Mouse (Mus musculus) neural tube, embryonic 14.5 days (tissue): Measurements from ENCODE around the gene Cir1. TPM values are rescaled to one million over a fixed set of nuclear protein-coding genes. Genes with fewer than 3 reads are reported as not detected.

Experiments
- ATAC-seq: fragments of 200-750 bp; cut with Nextera tagmentation; 2 replicates; pipeline ENCODE4 v1.8.0; 2017; ENCODE audit warnings: low read depth, mild to moderate bottlenecking, moderate TSS enrichment, moderate library complexity
- H3K27ac ChIP-seq: fragments of 300-500 bp; sonication (generic); 2 replicates; pipeline ENCODE4 v1.5.1; 2014; ENCODE audit warnings: low read depth, mild to moderate bottlenecking, control low read depth, low read length, moderate library complexity, mixed read lengths
- H3K27me3 ChIP-seq: fragments of 300-500 bp; sonication (generic); 2 replicates; pipeline ENCODE4 v1.6.1; 2014; ENCODE audit warnings: low read length; ENCODE audit not compliant: control insufficient read depth, insufficient read depth
- H3K36me3 ChIP-seq: fragments of 300-500 bp; sonication (generic); 2 replicates; pipeline ENCODE4 v1.6.1; 2014; ENCODE audit warnings: low read length, mixed read lengths; ENCODE audit not compliant: control insufficient read depth, insufficient read depth
- H3K4me1 ChIP-seq: fragments of 300-500 bp; sonication (generic); 2 replicates; pipeline ENCODE4 v1.6.1; 2014; ENCODE audit warnings: low read length; ENCODE audit not compliant: control insufficient read depth, insufficient read depth
- H3K4me2 ChIP-seq: fragments of 300-500 bp; sonication (generic); 2 replicates; pipeline ENCODE4 v1.6.1; 2014; ENCODE audit warnings: mild to moderate bottlenecking, low read depth, low read length, control low read depth
- H3K4me3 ChIP-seq: fragments of 300-500 bp; sonication (generic); 2 replicates; pipeline ENCODE4 v1.5.1; 2014; ENCODE audit warnings: low read depth, low read length, control low read depth, mixed read lengths
- H3K9ac ChIP-seq: fragments of 300-500 bp; sonication (generic); replicated peaks from 2 replicates; pipeline ENCODE4 v1.6.1; 2014; ENCODE audit warnings: low read depth, mild to moderate bottlenecking, control low read depth, low read length, mixed read lengths
- H3K9me3 ChIP-seq: fragments of 300-500 bp; sonication (generic); 2 replicates; pipeline ENCODE4 v1.6.1; 2016; ENCODE audit warnings: low read length; ENCODE audit not compliant: control insufficient read depth
- WGBS: fragments of 180-500 bp; shearing (Covaris S2); extraction: QIAGEN DNeasy Blood & Tissue Kit; methylation state at CpG from one replicate; pipeline ENCODE4 v1.1.7; 2014; 5-methylcytosine and 5-hydroxymethylcytosine counted together
- polyA plus RNA-seq: library from polyadenylated mRNA; unstranded; fragments of >200 nt; fragmentation: Nextera tagmentation; extraction: Ambion mirVana; gene quantifications from 2 replicates; pipeline ENCODE4 v1.2.1, GENCODE M21; 2014

Cir1 gene
- polyA plus RNA-seq, 1 experiment from 2014 or later = 28.7 TPM

DNA sequence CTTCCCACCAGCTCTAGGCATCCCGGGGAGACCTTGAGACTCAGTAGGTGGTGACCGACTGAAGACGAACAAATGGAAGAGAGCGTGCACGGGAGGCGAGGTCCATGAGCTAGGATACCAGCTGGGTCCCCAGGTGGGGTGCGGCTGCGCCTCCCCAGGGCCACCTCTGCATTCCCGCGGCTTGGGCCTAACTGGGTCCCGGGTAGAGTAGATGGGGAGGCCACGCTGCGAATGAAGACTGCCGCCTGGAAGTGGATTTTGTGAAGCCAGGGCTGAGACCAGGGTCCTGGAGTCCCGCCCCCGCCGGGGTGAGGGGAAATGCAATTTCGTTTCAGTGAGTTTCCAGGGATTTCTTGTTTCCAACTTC is 34.8 kb downstream of the Cir1 start:
- Histone ChIP-seq H3K27ac (no peak overlapping the region), H3K9ac (peak overlapping the region; percentile 16; the same call in 1 of the 2 replicates), H3K27me3 (peaks cover 21% of the 10 kb centered on the region), H3K36me3 (no peaks in the 10 kb centered on the region), H3K9me3 (no peaks in the 10 kb centered on the region), H3K4me1 (peaks cover 12% of the 10 kb centered on the region), H3K4me3 (peak overlapping the region; percentile 10), H3K4me2 (peak overlapping the region; percentile 29)
- WGBS = under 1% methylated on average over 18 of the region's 18 CpGs
- no peak for ATAC-seq

DNA sequence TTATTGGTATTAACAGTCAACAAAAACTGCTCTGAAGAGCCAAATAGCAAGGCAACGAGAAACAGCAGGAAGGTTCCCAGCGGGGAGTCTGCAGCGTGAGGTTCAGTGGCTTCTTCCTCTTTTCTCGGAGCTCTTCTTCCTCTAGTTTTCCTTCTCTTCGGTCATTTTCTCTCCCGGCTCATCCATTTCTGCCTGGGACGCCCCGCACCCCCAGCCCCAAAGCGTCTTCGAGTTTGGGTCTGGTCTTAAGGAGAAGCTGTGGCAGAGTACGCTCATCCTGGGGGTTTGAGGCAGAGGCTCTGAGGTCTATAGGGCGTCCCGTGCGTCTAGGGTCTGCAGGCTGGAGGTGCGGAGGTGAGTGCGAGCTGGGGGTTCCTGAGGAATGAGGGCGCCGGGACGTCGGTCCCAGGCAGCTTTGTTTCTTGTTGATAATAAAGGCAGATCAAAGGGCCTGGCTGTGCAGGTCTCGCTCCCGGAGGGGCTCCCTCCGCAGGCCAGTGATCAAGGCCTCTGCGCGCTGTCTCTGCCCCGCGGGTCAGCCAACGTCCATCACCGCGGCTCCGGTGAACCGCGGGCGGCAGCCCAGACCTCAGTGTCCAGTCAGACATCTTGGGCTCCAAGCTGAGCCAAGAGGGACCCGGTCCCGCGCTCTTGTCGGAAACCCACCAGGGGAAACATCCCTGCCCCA is 35.3 kb downstream of the Cir1 start:
- WGBS = under 1% methylated on average over 38 of the region's 38 CpGs
- Histone ChIP-seq H3K27ac (0 out of 2 replicates have a peak overlapping the region, but pooled peaks have one; percentile 22), H3K4me2 (peak overlapping the region; percentile 29), H3K36me3 (no peaks in the 10 kb centered on the region), H3K9ac (peak overlapping the region; percentile 16; the same call in 1 of the 2 replicates), H3K4me1 (peaks cover 12% of the 10 kb centered on the region), H3K4me3 (peak overlapping the region; percentile 10), H3K27me3 (peaks cover 21% of the 10 kb centered on the region), H3K9me3 (no peaks in the 10 kb centered on the region)
- ATAC-seq = no peak

DNA sequence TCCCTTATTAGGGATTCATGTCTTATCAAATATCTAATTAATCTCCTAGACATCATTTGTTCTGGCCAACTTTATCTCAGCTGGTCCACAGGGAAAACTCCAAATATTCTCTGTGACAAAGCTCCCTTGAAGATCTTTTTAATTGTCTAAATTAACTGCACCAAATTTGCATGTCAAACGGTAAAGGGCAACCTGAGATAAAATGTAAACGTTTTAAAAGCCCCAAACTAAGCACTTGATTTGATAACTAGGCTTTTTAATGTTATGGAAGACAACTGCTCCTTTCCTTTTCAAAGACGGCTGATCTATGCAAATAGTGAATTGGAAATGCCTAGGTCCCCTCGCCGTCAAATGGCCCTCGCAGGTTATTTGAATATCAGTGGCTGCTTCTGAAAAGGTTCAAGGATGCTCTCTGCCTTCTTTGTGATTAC is 36.3 kb downstream of the Cir1 start:
- H3K27me3 ChIP-seq = peaks cover 18% of the 10 kb centered on the region
- H3K9ac ChIP-seq = no peak overlapping the region
- H3K4me2 ChIP-seq = no peak overlapping the region
- ATAC-seq = no peak
- H3K9me3 ChIP-seq = no peaks in the 10 kb centered on the region
- no peaks in the 10 kb centered on the region for H3K36me3 ChIP-seq
- WGBS = 3% methylated on average over 6 of the region's 6 CpGs
- H3K27ac ChIP-seq = no peak overlapping the region
- H3K4me1 ChIP-seq = peaks cover 16% of the 10 kb centered on the region
- H3K4me3 ChIP-seq = no peak overlapping the region

DNA sequence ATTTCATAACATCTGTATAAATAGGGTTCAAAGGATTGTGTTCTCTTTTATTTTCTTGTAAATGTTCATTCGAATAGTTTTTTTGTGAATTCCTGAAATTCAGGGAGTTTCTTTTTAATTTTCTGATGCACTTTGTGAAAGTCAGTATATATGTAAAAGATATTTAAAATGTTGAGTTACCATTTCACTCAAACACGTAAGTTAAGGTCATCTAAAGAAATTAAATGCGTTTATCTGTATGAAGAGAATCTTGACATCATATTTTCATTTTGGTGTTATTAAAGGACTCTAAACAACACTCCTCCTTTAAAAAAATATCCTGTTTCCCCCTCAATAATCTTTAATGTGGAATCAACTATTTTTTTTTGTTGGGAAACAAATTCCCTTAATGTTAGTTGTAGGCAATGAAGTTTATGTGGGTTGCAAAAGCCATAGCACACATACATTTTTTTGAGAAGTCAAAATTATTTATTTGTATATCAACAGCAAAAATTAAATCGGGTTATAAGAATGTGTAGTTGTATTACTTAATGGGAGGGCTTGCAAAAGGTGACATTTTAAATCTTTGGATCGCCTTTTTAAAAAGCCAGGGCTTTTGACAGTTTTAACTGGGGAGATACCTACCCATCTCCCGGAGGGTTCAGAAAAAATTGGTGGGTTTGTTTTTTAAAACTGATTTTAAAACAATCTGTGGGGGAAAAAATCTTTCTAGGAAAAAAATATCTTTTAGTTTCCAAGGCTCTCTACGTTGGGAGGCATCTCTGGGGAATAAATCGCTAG is 37.0 kb downstream of the Cir1 start:
- Histone ChIP-seq H3K27ac (no peak overlapping the region), H3K9me3 (no peaks in the 10 kb centered on the region)

DNA sequence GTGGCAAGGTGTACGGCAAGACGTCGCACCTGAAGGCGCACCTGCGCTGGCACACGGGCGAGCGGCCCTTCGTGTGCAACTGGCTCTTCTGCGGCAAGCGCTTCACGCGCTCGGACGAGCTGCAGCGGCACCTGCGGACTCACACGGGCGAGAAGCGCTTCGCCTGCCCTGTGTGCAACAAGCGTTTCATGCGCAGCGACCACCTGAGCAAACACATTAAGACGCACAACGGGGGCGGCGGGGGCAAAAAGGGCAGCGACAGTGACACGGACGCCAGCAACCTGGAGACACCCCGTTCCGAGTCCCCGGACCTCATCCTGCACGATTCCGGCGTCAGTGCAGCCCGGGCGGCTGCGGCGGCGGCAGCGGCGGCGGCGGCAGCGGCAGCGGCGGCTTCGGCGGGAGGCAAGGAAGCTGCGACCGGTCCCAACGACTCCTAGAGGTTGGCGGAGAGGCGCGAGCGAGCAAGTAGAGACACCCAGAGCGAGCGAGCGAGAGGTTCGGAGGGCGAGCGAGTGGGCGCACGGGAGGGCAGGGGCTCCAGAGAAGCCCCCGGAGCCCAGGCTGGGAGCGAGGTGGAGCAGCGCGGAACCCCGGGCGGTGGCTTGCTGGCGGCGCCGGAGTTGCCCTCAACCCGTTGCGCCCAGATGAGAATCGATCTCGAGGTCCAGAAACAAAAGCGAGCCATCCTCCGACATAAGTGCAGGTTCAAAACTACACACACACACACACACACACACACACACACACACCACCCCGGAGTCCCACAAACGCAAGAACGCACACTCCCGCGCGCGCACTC is 38.2 kb downstream of the Cir1 start:
- Histone ChIP-seq H3K4me1 (peaks cover 16% of the 10 kb centered on the region), H3K27me3 (peaks cover 32% of the 10 kb centered on the region), H3K9me3 (no peaks in the 10 kb centered on the region)

More for the DNA sequence above, 37.0 kb downstream of the Cir1 start:
- 12% methylated on average over 8 of the region's 8 CpGs for WGBS
- Histone ChIP-seq H3K4me2 (no peak overlapping the region), H3K27me3 (peaks cover 26% of the 10 kb centered on the region), H3K4me3 (no peak overlapping the region), H3K4me1 (peaks cover 16% of the 10 kb centered on the region), H3K36me3 (no peaks in the 10 kb centered on the region), H3K9ac (no peak overlapping the region)
- ATAC-seq = no peak

DNA sequence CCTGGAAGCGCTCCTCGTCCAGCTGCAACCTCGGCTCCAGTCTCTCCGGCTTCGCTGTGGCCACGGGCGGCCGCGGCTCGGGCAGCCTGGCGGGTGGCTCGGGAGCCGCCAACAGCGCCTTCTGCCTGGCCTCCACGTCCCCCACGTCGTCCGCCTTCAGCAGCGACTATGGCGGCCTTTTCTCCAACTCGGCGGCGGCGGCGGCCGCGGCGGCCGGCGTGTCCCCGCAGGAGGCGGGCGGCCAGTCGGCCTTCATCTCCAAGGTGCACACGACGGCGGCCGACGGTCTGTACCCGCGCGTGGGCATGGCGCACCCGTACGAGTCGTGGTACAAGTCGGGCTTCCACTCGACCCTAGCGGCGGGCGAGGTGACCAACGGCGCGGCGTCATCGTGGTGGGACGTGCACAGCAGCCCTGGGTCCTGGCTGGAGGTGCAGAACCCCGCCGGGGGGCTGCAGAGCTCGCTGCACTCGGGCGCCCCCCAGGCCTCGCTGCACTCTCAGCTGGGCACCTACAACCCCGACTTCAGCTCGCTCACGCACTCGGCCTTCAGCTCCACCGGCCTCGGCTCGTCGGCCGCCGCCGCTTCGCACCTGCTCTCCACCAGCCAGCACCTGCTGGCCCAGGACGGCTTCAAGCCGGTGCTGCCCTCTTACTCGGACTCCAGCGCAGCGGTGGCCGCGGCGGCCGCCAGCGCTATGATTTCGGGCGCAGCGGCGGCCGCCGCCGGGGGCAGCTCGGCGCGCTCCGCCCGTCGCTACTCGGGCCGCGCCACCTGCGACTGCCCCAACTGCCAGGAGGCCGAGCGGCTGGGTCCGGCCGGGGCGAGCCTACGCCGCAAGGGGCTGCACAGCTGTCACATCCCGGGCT is 39.0 kb downstream of the Cir1 start:
- peaks cover 38% of the 10 kb centered on the region for H3K27me3 ChIP-seq
- no peaks in the 10 kb centered on the region for H3K36me3 ChIP-seq
- peaks cover 16% of the 10 kb centered on the region for H3K4me1 ChIP-seq
- H3K9ac ChIP-seq = 0 out of 2 replicates have a peak overlapping the region, but pooled peaks have one; percentile 11
- H3K4me2 ChIP-seq = peak overlapping the region; percentile 41
- ATAC-seq = 0 out of 2 replicates have a peak, but pooled peaks have one; percentile 16
- H3K27ac ChIP-seq = 0 out of 2 replicates have a peak overlapping the region, but pooled peaks have one; percentile 3
- H3K9me3 ChIP-seq = no peaks in the 10 kb centered on the region
- WGBS = under 1% methylated on average over 86 of the region's 110 CpGs
- H3K4me3 ChIP-seq = peak overlapping the region; percentile 31

More for the DNA sequence above, 38.2 kb downstream of the Cir1 start:
- under 1% methylated on average over 85 of the region's 88 CpGs for WGBS
- peak overlapping the region; percentile 31 for H3K4me3 ChIP-seq
- 0 out of 2 replicates have a peak, but pooled peaks have one; percentile 12 for ATAC-seq
- H3K36me3 ChIP-seq = no peaks in the 10 kb centered on the region
- peak overlapping the region; percentile 41 for H3K4me2 ChIP-seq
- H3K9ac ChIP-seq = 0 out of 2 replicates have a peak overlapping the region, but pooled peaks have one; percentile 25
- no peak overlapping the region for H3K27ac ChIP-seq

DNA sequence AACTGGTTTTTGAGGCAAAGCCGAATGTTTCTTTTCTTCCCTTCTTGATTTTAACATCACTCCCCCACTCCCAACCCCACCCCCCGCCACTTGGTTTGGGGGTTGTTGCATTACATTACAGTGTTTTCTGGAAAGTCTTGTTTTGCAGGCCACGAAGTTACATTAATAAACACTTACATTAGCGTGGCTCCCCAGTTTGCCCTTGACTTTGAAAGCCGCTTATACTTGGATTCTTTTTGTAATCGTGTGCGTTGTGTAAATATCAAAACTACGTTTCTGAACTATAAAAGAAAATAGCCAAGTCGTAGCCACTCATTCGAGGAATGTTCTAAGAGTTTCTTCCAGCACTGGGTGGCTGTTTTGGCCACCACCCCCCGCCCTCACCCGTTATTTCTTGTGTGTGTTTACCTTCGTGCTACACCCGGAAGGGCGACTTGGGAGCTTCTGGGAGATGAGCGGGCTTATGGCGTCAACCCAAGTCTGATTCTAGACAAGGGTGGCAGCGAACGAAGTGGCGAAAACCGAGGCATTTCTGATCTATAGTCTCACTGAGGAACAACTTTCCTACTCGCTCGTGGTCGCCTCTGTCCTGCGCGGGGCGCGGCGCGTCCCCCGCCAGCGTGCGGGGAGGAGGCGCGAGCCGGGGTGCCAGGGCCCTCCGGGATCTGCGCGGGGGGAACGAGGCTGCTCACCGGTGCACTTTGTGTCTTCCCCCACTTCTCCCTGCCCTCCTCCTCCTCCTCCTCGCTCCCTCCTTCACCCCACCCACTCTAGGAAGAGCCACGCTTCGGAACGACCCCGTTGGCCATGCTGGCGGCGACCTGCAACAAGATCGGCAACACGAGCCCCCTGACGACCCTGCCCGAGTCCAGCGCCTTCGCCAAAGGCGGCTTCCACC is 39.9 kb downstream of the Cir1 start:
- under 1% methylated on average over 50 of the region's 55 CpGs for WGBS
- Histone ChIP-seq H3K4me3 (peak overlapping the region; percentile 31), H3K27ac (no peak overlapping the region), H3K4me1 (peaks cover 16% of the 10 kb centered on the region), H3K9me3 (no peaks in the 10 kb centered on the region), H3K27me3 (peaks cover 41% of the 10 kb centered on the region), H3K36me3 (no peaks in the 10 kb centered on the region), H3K9ac (0 out of 2 replicates have a peak overlapping the region, but pooled peaks have one; percentile 11), H3K4me2 (peak overlapping the region; percentile 41)
- no peak for ATAC-seq
